In the genomic region with DNA sequence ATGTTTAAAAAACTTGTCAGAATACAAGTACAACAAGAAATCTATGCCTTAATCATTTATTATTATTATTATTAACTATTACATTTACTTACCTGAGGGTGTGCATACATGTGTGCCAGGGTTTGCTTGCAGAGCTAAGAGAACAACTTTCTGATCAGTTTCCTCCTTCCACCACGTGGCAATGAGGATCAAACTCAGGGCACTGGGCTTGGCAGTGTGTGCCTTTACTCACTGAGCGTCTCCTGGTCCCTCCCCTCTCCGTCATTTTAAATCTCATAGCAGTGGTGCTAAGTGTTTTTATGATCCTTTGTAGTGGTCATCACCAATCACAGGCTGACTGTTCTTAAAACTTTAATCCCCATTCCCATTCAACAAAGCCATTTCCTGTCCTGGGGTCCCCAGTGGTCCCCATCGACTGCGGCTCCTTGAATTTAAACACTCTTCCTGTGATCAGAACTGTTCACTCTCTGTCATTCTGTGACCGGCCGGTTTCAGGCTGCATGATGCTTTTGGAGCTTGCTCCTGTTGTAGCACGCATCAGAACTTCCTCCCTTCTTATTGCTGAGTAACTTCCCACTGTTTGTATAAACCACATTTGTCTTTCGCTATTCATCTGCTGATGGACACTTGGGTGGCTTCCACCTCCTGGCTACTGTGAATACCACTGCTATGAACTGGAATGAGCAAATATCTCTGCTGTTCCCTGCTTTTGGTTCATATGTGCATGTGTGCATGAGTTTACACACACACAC, we compare ENCODE assay signal across 19 mouse cellular contexts.
DNase-seq lines count a peak whose midpoint lies in the region; ATAC-seq and TF ChIP-seq lines count a peak whose summit lies in the region.
"Had no signal": no experiment of that assay in that cellular context is flagged by ENCODE, and none has a peak within 500 bp of the region (broad histone marks: within the 10 kb centered on the region; RNA-seq: fewer than 3 reads in every experiment).

No protein-coding gene starts in this region.

- H3K4me3 ChIP-seq in hindbrain, postnatal 0 days (ENCODE audit: low read length): no peak overlapping the region
- H3K4me3 ChIP-seq in hindbrain, embryonic 16.5 days (ENCODE audit: low read length): no peak overlapping the region
- H3K4me3 ChIP-seq in midbrain, embryonic 11.5 days (ENCODE audit: low read depth, low read length): no peak overlapping the region
- no peak overlapping the region for H3K4me3 ChIP-seq in midbrain, embryonic 14.5 days (replicated peaks; ENCODE audit: low read depth, low read length)
- H3K4me3 ChIP-seq in stomach, embryonic 16.5 days (replicated peaks; ENCODE audit: low read length): no peak overlapping the region
- no peak overlapping the region for H3K4me3 ChIP-seq in kidney, embryonic 16.5 days (ENCODE audit: low read length)
- H3K4me3 ChIP-seq: embryonic facial prominence, embryonic 10.5 days; forebrain, embryonic 13.5 days; heart, embryonic 12.5 days; hindbrain, embryonic 15.5 days had no signal

- WGBS in hindbrain, postnatal 0 days: 70% methylated on average over 9 of the region's 9 CpGs
- 76% methylated on average over 9 of the region's 9 CpGs for WGBS in hindbrain, embryonic 16.5 days
- WGBS in midbrain, embryonic 11.5 days: 64% methylated on average over 9 of the region's 9 CpGs
- 59% methylated on average over 9 of the region's 9 CpGs for WGBS in midbrain, embryonic 14.5 days
- WGBS in stomach, embryonic 16.5 days: 38% methylated on average over 9 of the region's 9 CpGs
- 62% methylated on average over 9 of the region's 9 CpGs for WGBS in kidney, embryonic 16.5 days

- H3K36me3 ChIP-seq in hindbrain, postnatal 0 days (ENCODE audit: insufficient read depth, low read length): no peaks in the 10 kb centered on the region
- no peaks in the 10 kb centered on the region for H3K36me3 ChIP-seq in hindbrain, embryonic 16.5 days (ENCODE audit: control insufficient read depth, insufficient read depth, low read length)
- no peaks in the 10 kb centered on the region for H3K36me3 ChIP-seq in midbrain, embryonic 11.5 days (ENCODE audit: control insufficient read depth, insufficient read depth, low read length)
- H3K36me3 ChIP-seq in midbrain, embryonic 14.5 days (ENCODE audit: control insufficient read depth, insufficient read depth, low read length): no peaks in the 10 kb centered on the region
- no peaks in the 10 kb centered on the region for H3K36me3 ChIP-seq in stomach, embryonic 16.5 days (ENCODE audit: control insufficient read depth, insufficient read depth, low read length)
- no peaks in the 10 kb centered on the region for H3K36me3 ChIP-seq in kidney, embryonic 16.5 days (ENCODE audit: insufficient read depth, low read length)
- H3K36me3 ChIP-seq: embryonic facial prominence, embryonic 10.5 days; heart, embryonic 12.5 days; hindbrain, embryonic 15.5 days had no signal

- H3K9ac ChIP-seq in hindbrain, postnatal 0 days (replicated peaks; ENCODE audit: low read length): no peak overlapping the region
- no peak overlapping the region for H3K9ac ChIP-seq in hindbrain, embryonic 16.5 days (ENCODE audit: low read depth, low read length)
- H3K9ac ChIP-seq in midbrain, embryonic 11.5 days (ENCODE audit: low read length): no peak overlapping the region
- H3K9ac ChIP-seq in midbrain, embryonic 14.5 days (replicated peaks; ENCODE audit: low read length): no peak overlapping the region
- H3K9ac ChIP-seq in stomach, embryonic 16.5 days (ENCODE audit: low read length): no peak overlapping the region
- no peak overlapping the region for H3K9ac ChIP-seq in kidney, embryonic 16.5 days (replicated peaks; ENCODE audit: low read length)
- H3K9ac ChIP-seq: forebrain, embryonic 13.5 days; forebrain, postnatal 0 days; heart, embryonic 12.5 days; hindbrain, embryonic 15.5 days had no signal

- H3K4me1 ChIP-seq in hindbrain, postnatal 0 days (ENCODE audit: insufficient read depth, low read length): no peaks in the 10 kb centered on the region
- no peaks in the 10 kb centered on the region for H3K4me1 ChIP-seq in hindbrain, embryonic 16.5 days (ENCODE audit: control insufficient read depth, insufficient read depth, low read depth, low read length)
- no peaks in the 10 kb centered on the region for H3K4me1 ChIP-seq in midbrain, embryonic 11.5 days (ENCODE audit: control insufficient read depth, insufficient read depth, low read length)
- no peaks in the 10 kb centered on the region for H3K4me1 ChIP-seq in midbrain, embryonic 14.5 days (ENCODE audit: control insufficient read depth, insufficient read depth, low read length)
- H3K4me1 ChIP-seq in stomach, embryonic 16.5 days (ENCODE audit: control insufficient read depth, insufficient read depth, low read length): peaks cover 9% of the 10 kb centered on the region; the same call in 1 of the 2 replicates
- no peaks in the 10 kb centered on the region for H3K4me1 ChIP-seq in kidney, embryonic 16.5 days (ENCODE audit: insufficient read depth, low read length)
- H3K4me1 ChIP-seq: heart, embryonic 12.5 days; hindbrain, embryonic 15.5 days had no signal

- H3K27ac ChIP-seq in hindbrain, postnatal 0 days: no peak overlapping the region
- no peak overlapping the region for H3K27ac ChIP-seq in hindbrain, embryonic 16.5 days (ENCODE audit: low read depth, low read length)
- no peak overlapping the region for H3K27ac ChIP-seq in midbrain, embryonic 11.5 days (ENCODE audit: low read depth, low read length)
- H3K27ac ChIP-seq in midbrain, embryonic 14.5 days (replicated peaks; ENCODE audit: low read depth, low read length): no peak overlapping the region
- H3K27ac ChIP-seq in stomach, embryonic 16.5 days (ENCODE audit: low read length): peak overlapping the region; percentile 58; the same call in 1 of the 2 replicates
- no peak overlapping the region for H3K27ac ChIP-seq in kidney, embryonic 16.5 days (ENCODE audit: low read length)
- H3K27ac ChIP-seq: embryonic facial prominence, embryonic 10.5 days; forebrain, embryonic 13.5 days; hindbrain, embryonic 15.5 days had no signal

- H3K4me2 ChIP-seq in hindbrain, postnatal 0 days (ENCODE audit: low read depth, low read length): no peak overlapping the region
- H3K4me2 ChIP-seq in hindbrain, embryonic 16.5 days (ENCODE audit: low read length): no peak overlapping the region
- no peak overlapping the region for H3K4me2 ChIP-seq in midbrain, embryonic 11.5 days
- no peak overlapping the region for H3K4me2 ChIP-seq in midbrain, embryonic 14.5 days (ENCODE audit: low read length)
- no peak overlapping the region for H3K4me2 ChIP-seq in stomach, embryonic 16.5 days (ENCODE audit: low read depth, low read length)
- H3K4me2 ChIP-seq in kidney, embryonic 16.5 days (replicated peaks; ENCODE audit: low read depth, low read length): no peak overlapping the region
- H3K4me2 ChIP-seq: forebrain, embryonic 13.5 days; heart, embryonic 12.5 days; hindbrain, embryonic 15.5 days had no signal

- TF ChIP-seq CTCF in hindbrain, postnatal 0 days (IDR thresholded peaks at IDR 0.05; ENCODE audit: low read depth): no peak

- no peak for DNase-seq in hindbrain, postnatal 0 days (ENCODE audit: low spot score)
- peak; percentile 17 for DNase-seq in midbrain, embryonic 11.5 days (ENCODE audit: low spot score, missing footprints)
- DNase-seq in midbrain, embryonic 14.5 days: no peak
- DNase-seq in kidney, adult 18-20 months: no peak
- DNase-seq: adrenal gland, postnatal 14 days; cerebellum, adult 11-12 months; cerebellum, adult 9-11 months; cerebellum, postnatal 36 days; forebrain, postnatal 0 days; gastrocnemius, postnatal 14 days had no signal

- H3K27me3 ChIP-seq in hindbrain, postnatal 0 days (ENCODE audit: insufficient read depth, low read length): no peaks in the 10 kb centered on the region
- no peaks in the 10 kb centered on the region; the same call in 1 of the 2 replicates for H3K27me3 ChIP-seq in hindbrain, embryonic 16.5 days (replicated peaks; ENCODE audit: control insufficient read depth, insufficient read depth, low read length)
- H3K27me3 ChIP-seq in midbrain, embryonic 11.5 days (ENCODE audit: control insufficient read depth, insufficient read depth, low read length): no peaks in the 10 kb centered on the region
- no peaks in the 10 kb centered on the region for H3K27me3 ChIP-seq in midbrain, embryonic 14.5 days (ENCODE audit: control insufficient read depth, insufficient read depth, low read length)
- no peaks in the 10 kb centered on the region for H3K27me3 ChIP-seq in stomach, embryonic 16.5 days (ENCODE audit: control insufficient read depth, insufficient read depth, low read length)
- H3K27me3 ChIP-seq in kidney, embryonic 16.5 days (ENCODE audit: insufficient read depth, low read length): no peaks in the 10 kb centered on the region
- H3K27me3 ChIP-seq: forebrain, embryonic 13.5 days; heart, embryonic 12.5 days; hindbrain, embryonic 15.5 days; Patski had no signal

- peak; percentile 32; the same call in 1 of the 2 replicates for ATAC-seq in hindbrain, postnatal 0 days
- ATAC-seq in hindbrain, embryonic 16.5 days: no peak
- ATAC-seq in midbrain, embryonic 11.5 days (ENCODE audit: low FRiP score): no peak
- no peak for ATAC-seq in midbrain, embryonic 14.5 days (ENCODE audit: low FRiP score, low TSS enrichment)
- no peak for ATAC-seq in stomach, embryonic 16.5 days (ENCODE audit: insufficient read depth, low FRiP score)
- no peak for ATAC-seq in kidney, embryonic 16.5 days (ENCODE audit: low FRiP score, low TSS enrichment)
- ATAC-seq: activated CD4-positive, CD25-positive, alpha-beta regulatory T cell, adult 4 months; forebrain, embryonic 13.5 days; forebrain, postnatal 0 days; Patski had no signal

- no peaks in the 10 kb centered on the region for H3K9me3 ChIP-seq in hindbrain, postnatal 0 days (ENCODE audit: low read length)
- no peaks in the 10 kb centered on the region for H3K9me3 ChIP-seq in hindbrain, embryonic 16.5 days (ENCODE audit: control insufficient read depth, low read length)
- no peaks in the 10 kb centered on the region for H3K9me3 ChIP-seq in midbrain, embryonic 11.5 days (ENCODE audit: control insufficient read depth, low read length)
- H3K9me3 ChIP-seq in midbrain, embryonic 14.5 days (ENCODE audit: control insufficient read depth, low read length): no peaks in the 10 kb centered on the region
- H3K9me3 ChIP-seq in stomach, embryonic 16.5 days (replicated peaks; ENCODE audit: control insufficient read depth, low read length): no peaks in the 10 kb centered on the region
- H3K9me3 ChIP-seq in kidney, embryonic 16.5 days (ENCODE audit: low read length): no peaks in the 10 kb centered on the region
- H3K9me3 ChIP-seq: embryonic facial prominence, embryonic 10.5 days; forebrain, embryonic 13.5 days; heart, embryonic 12.5 days; hindbrain, embryonic 15.5 days had no signal
